Comparison of ENCODE assay signal across 23 mouse cellular contexts in genomic region chr12:70010356-70010755, GRCm38 (mm10). TPM values are rescaled to one million over a fixed set of nuclear protein-coding genes. Genes with fewer than 3 reads are reported as not detected.
A peak's percentile ranks its signal among the peaks of the same experiment; 100 is the strongest.
DNase-seq lines count a peak whose midpoint lies in the region; ATAC-seq and TF ChIP-seq lines count a peak whose summit lies in the region.
"Had no signal": no experiment of that assay in that cellular context is flagged by ENCODE, and none has a peak within 500 bp of the region (broad histone marks: within the 10 kb centered on the region; RNA-seq: fewer than 3 reads in every experiment).

No protein-coding gene starts in this region.

- in situ Hi-C loops in CH12.LX (cut with MboI; ENCODE audit: low pct_ligation_motif_present, low pct_unique_long_range_greater_than_20kb, low sequenced_read_pairs), result no loop called here

- TF ChIP-seq EP300 in CH12.LX (IDR thresholded peaks at IDR 0.05; ENCODE audit: low read length), result no peak

- H3K27ac ChIP-seq in CH12.LX (ENCODE audit: insufficient read depth, low read depth), result no peak overlapping the region
- peak overlapping the region; percentile 21; the same call in 1 of the 2 replicates for H3K27ac ChIP-seq in bone marrow macrophage, adult 2 months (ENCODE audit: insufficient read depth, low read depth, low read length)
- H3K27ac ChIP-seq: embryonic facial prominence, embryonic 10.5 days; embryonic facial prominence, embryonic 12.5 days had no signal

- no peak for TF ChIP-seq POLR2A in CH12.LX (IDR thresholded peaks at IDR 0.05; ENCODE audit: low read depth, low read length)
- TF ChIP-seq POLR2A in bone marrow macrophage, adult 2 months (IDR thresholded peaks at IDR 0.05; ENCODE audit: borderline replicate concordance, low read depth, low read length), result no peak

- peak; percentile 33; the same call in 1 of the 2 replicates for ATAC-seq in megakaryocyte, adult 5-6 weeks (ENCODE audit: poor library complexity, severe bottlenecking)
- no peak for ATAC-seq in inflammation-experienced regulatory T-cells, adult 6 months
- ATAC-seq: activated CD4-positive, CD25-positive, alpha-beta regulatory T cell, adult 4 months; CD4-positive, CD25-positive, alpha-beta regulatory T cell, adult 4 months; forebrain, embryonic 14.5 days; forebrain, embryonic 16.5 days; Patski had no signal

- H3K79me2 ChIP-seq in CH12.LX (replicated peaks; ENCODE audit: control insufficient read depth, extremely low read depth, insufficient read depth, poor library complexity, severe bottlenecking), result no peaks in the 10 kb centered on the region

- no peaks in the 10 kb centered on the region for H3K27me3 ChIP-seq in CH12.LX (replicated peaks)
- H3K27me3 ChIP-seq: embryonic facial prominence, embryonic 12.5 days; Patski had no signal

- no peak for TF ChIP-seq RAD21 in CH12.LX (IDR thresholded peaks at IDR 0.05; ENCODE audit: low read depth, low read length)

- no peak overlapping the region for H3K9ac ChIP-seq in CH12.LX (ENCODE audit: insufficient read depth, low read depth)
- H3K9ac ChIP-seq: embryonic facial prominence, embryonic 12.5 days had no signal

- peaks cover 6% of the 10 kb centered on the region for H3K9me3 ChIP-seq in CH12.LX (replicated peaks; ENCODE audit: low read length)
- H3K9me3 ChIP-seq: embryonic facial prominence, embryonic 12.5 days had no signal

- dilution Hi-C loops in CH12.LX (cut with MboI; ENCODE audit: extremely low pct_ligation_motif_present, extremely low pct_unique_long_range_greater_than_20kb, low sequenced_read_pairs), result no loop called here

- H3K36me3 ChIP-seq in CH12.LX (replicated peaks in 1 of 2; ENCODE audit: control insufficient read depth in 1 of 2, insufficient read depth in 1 of 2, low read length in 1 of 2), result peaks cover 9 to 41% of the 10 kb centered on the region in 2 experiments

- DNase-seq in A20 (ENCODE audit: low read depth, low spot score), result peak; percentile 52
- no peak for DNase-seq in CH12.LX (ENCODE audit: extremely low read depth)
- no peak for DNase-seq in thymus, adult 18-20 months
- no peak for DNase-seq in adrenal gland, adult 8-10 months
- no peak for DNase-seq in left cerebral cortex, adult 8-10 months (ENCODE audit: low spot score in 2 of 2)
- DNase-seq: adrenal gland, postnatal 10 days; adrenal gland, postnatal 25 days; B cell, adult 2 months; cerebellum, adult 11-12 months; cerebellum, adult 2 months; cerebellum, adult 9-10 months; cerebellum, postnatal 10 days; cerebellum, postnatal 25 days had no signal

- H3K4me1 ChIP-seq in CH12.LX (ENCODE audit: control insufficient read depth in 1 of 2, insufficient read depth in 2 of 2), result peaks cover 0 to 10% of the 10 kb centered on the region in 2 experiments; a peak in 2 of 4 replicates
- H3K4me1 ChIP-seq in bone marrow macrophage, adult 2 months (ENCODE audit: control insufficient read depth, insufficient read depth, low read length), result peaks cover 15% of the 10 kb centered on the region
- H3K4me1 ChIP-seq: embryonic facial prominence, embryonic 10.5 days; embryonic facial prominence, embryonic 12.5 days had no signal

- no peak overlapping the region for H3K4me2 ChIP-seq in CH12.LX (ENCODE audit: insufficient read depth, low read depth, poor library complexity, severe bottlenecking)
- H3K4me2 ChIP-seq: embryonic facial prominence, embryonic 12.5 days had no signal

- no peak overlapping the region for H3K4me3 ChIP-seq in CH12.LX (replicated peaks in 1 of 3; ENCODE audit: low read depth in 2 of 3, low read length in 2 of 3, poor library complexity in 1 of 3)
- no peak overlapping the region for H3K4me3 ChIP-seq in bone marrow macrophage, adult 2 months (ENCODE audit: insufficient read depth, low read length)
- H3K4me3 ChIP-seq: embryonic facial prominence, embryonic 10.5 days; embryonic facial prominence, embryonic 12.5 days had no signal

- TF ChIP-seq CTCF in CH12.LX (conservative IDR thresholded peaks at IDR 0.05 in 1 of 2, IDR thresholded peaks at IDR 0.05 in 1 of 2; ENCODE audit: low read depth in 2 of 2, low read length in 2 of 2), result no peak
- no peak for TF ChIP-seq CTCF in bone marrow macrophage, adult 2 months (IDR thresholded peaks at IDR 0.05; ENCODE audit: low read depth, low read length)

TF ChIP-seq in CH12.LX, 34 proteins besides CTCF, POLR2A, EP300 and RAD21:
- no peak for TF ChIP-seq MAZ (IDR thresholded peaks at IDR 0.05; ENCODE audit: low read depth, low read length)
- TF ChIP-seq HCFC1 (IDR thresholded peaks at IDR 0.05; ENCODE audit: low read depth, low read length), result no peak
- peak; percentile 59 for TF ChIP-seq ZNF384 (IDR thresholded peaks at IDR 0.05; ENCODE audit: low read depth, low read length)

RNA-seq across cellular contexts. Expression of gene Sav1, which starts 23.6 kb away (rescaled TPM):
- total RNA-seq in CH12.LX (2012; rRNA removed) (13.3 and 13.7 TPM in 2 replicates), CH12.LX (2014; rRNA removed) (26.2 and 28.1 TPM in 2 replicates)
- 31.7 and 34.4 TPM in 2 replicates for polyA plus RNA-seq in CH12.LX (2012; ENCODE audit: insufficient read length, low read depth)
- 69.9 and 70.7 TPM in 2 replicates for polyA plus RNA-seq in bone marrow macrophage, adult 2 months (2012; ENCODE audit: insufficient read depth, insufficient read length, missing spikeins)
- total RNA-seq in megakaryocyte, adult 5-6 weeks (2015), result 77.4 and 83.0 TPM in 2 replicates
- 39.0 and 43.9 TPM in 2 replicates for total RNA-seq in megakaryocyte, adult 5-6 weeks (2017)
- total RNA-seq in adrenal gland, adult 8-10 months (2022), result 10 to 100 TPM; 37.3 to 43.6 (median 40.4) TPM
- polyA plus RNA-seq in inflammation-experienced regulatory T-cells, adult 6 months (2017; shearing (Covaris generic)), result 1 to 10 TPM; 2.9 to 3.5 (median 3.3) TPM
- total RNA-seq in left cerebral cortex, adult 8-10 months (2022), result 10 to 100 TPM; 18.8 to 19.8 (median 19.2) TPM
